Mouse (Mus musculus): ENCODE results near the gene Gm4788.
"Not testable (repeated sequence)": the region's sequence is repeated elsewhere in the genome, so short reads cannot be mapped to it uniquely, and the experiment has no call there.

DNA sequence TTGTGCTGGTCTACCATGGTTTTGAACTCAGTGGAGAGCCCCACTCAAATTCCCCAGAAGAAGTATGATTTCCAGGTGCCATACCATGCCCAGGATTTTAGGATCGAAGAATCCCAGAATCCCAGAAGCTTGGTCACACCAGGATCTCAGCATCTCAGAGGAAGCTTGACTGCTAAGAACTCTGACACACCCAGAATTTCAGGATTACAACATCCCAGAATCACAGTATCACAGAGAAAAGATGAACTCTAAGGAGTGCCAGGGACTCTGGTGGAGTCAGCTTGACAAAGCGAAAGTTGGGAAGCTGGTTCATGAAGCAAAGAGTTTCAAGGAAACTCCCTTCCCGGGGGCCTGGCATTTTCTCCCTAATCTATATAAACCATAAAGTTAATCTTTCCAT lies 11.1 kb downstream of the Gm4788 start:
- not testable (repeated sequence) for TF ChIP-seq FLI1 (IDR thresholded peaks at IDR 0.05; ENCODE audit: low read length); GATA1 (IDR thresholded peaks at IDR 0.05; ENCODE audit: borderline replicate concordance, low read length)

All from megakaryocyte, embryonic 14.5 days (primary cell).